Mouse (Mus musculus): ENCODE measurements around the gene Tfeb. TPM values are rescaled to one million over a fixed set of nuclear protein-coding genes. Genes with fewer than 3 reads are reported as not detected.

Gene Tfeb
- total and polyA plus RNA-seq, 3 experiments: 16.4 to 22.8 TPM; not detected in 1

DNA sequence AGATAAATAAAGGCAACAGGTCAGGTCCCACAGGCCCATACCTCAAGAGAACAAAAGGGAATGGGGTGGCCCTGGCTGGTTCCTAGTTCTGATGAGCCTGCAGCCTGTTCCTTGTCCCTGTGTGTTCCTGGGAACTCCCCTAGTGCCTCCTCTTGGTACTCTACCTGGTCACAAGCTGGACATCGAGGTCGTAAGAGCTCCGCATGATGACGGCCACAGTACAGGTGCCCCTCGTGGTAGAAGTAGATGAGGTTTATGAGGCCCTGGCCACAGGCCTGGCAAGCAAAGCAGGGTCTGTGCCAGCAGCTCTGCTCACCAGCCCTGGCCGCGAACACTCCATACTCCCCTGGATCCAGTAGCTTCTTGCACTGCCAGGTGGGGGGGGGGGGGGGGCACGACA is 46.9 kb upstream of the Tfeb start:
- no peak for DNase-seq (ENCODE audit: low read depth, low spot score)
- TF ChIP-seq MXI1 (IDR thresholded peaks at IDR 0.05; ENCODE audit: low read depth, low read length) (no peak), POLR2A (IDR thresholded peaks at IDR 0.05; ENCODE audit: control insufficient read depth in 1 of 2, insufficient read depth in 1 of 2, low read depth in 1 of 2, low read length in 2 of 2, poor library complexity in 1 of 2) (no peak), CHD1 (IDR thresholded peaks at IDR 0.05; ENCODE audit: low read depth, low read length) (no peak), GATA1 (IDR thresholded peaks at IDR 0.05; ENCODE audit: low read depth, low read length) (no peak), E2F4 (IDR thresholded peaks at IDR 0.05; ENCODE audit: borderline replicate concordance, low read depth, low read length) (no peak), ZKSCAN1 (IDR thresholded peaks at IDR 0.05; ENCODE audit: low read depth, low read length) (no peak), CHD2 (IDR thresholded peaks at IDR 0.05; ENCODE audit: low read length) (no peak), TCF12 (IDR thresholded peaks at IDR 0.05; ENCODE audit: low read depth, low read length) (no peak)
- Histone ChIP-seq H3K9ac (ENCODE audit: control insufficient read depth, low read depth, low read length, poor library complexity, severe bottlenecking) (no peak overlapping the region), H3K4me3 (ENCODE audit: control insufficient read depth in 1 of 2, insufficient read depth in 1 of 2, low read depth in 2 of 2, low read length in 2 of 2) (no peak overlapping the region), H3K4me1 (ENCODE audit: control insufficient read depth in 1 of 2, insufficient read depth in 2 of 2, low read length in 2 of 2) (peaks cover 0 to 10% of the 10 kb centered on the region in 2 experiments; a peak in 3 of 4 replicates), H3K27ac (ENCODE audit: control insufficient read depth, low read depth, low read length) (no peak overlapping the region), H3K9me3 (replicated peaks; ENCODE audit: insufficient read depth, low read length) (no peaks in the 10 kb centered on the region), H3K27me3 (ENCODE audit: control insufficient read depth in 1 of 2, insufficient read depth in 2 of 2, low read length in 2 of 2) (no peaks in the 10 kb centered on the region), H3K36me3 (ENCODE audit: control insufficient read depth in 1 of 2, insufficient read depth in 2 of 2, low read length in 2 of 2) (peaks cover 1 to 4% of the 10 kb centered on the region in 2 experiments), H3K79me2 (ENCODE audit: control insufficient read depth, insufficient read depth, low read length, poor library complexity) (peaks cover 15% of the 10 kb centered on the region)

DNA sequence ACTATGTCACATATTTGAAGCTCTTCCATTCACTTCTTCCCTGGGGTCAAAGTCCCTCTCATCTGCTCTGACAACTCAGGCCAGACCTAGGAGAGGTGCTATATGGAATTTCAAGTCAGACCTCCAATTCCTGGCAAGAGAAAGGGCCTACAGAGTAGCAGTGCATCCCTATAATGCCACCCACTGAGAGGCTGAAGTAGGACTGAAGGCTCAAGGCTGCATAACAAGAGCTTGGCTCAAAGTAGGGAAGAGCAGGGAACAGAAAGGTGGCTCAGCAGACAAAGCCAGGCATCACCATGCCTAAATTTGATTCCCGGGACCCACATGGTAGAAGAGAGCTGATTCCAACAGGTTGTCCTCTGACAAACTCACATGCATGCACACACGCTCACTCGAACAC is 45.2 kb upstream of the Tfeb start:
- DNase-seq (ENCODE audit: low read depth, low spot score): no peak
- peaks cover 0 to 5% of the 10 kb centered on the region in 2 experiments; a peak in 2 of 4 replicates for H3K36me3 ChIP-seq (ENCODE audit: control insufficient read depth in 1 of 2, insufficient read depth in 2 of 2, low read length in 2 of 2)
- H3K9me3 ChIP-seq (replicated peaks; ENCODE audit: insufficient read depth, low read length): no peaks in the 10 kb centered on the region
- H3K4me3 ChIP-seq (ENCODE audit: control insufficient read depth in 1 of 2, insufficient read depth in 1 of 2, low read depth in 2 of 2, low read length in 2 of 2): no peak overlapping the region
- H3K9ac ChIP-seq (ENCODE audit: control insufficient read depth, low read depth, low read length, poor library complexity, severe bottlenecking): no peak overlapping the region
- no peak overlapping the region for H3K27ac ChIP-seq (ENCODE audit: control insufficient read depth, low read depth, low read length)
- H3K4me1 ChIP-seq (ENCODE audit: control insufficient read depth in 1 of 2, insufficient read depth in 2 of 2, low read length in 2 of 2): peaks cover 0 to 15% of the 10 kb centered on the region in 2 experiments; a peak in 3 of 4 replicates
- peaks cover 11% of the 10 kb centered on the region for H3K79me2 ChIP-seq (ENCODE audit: control insufficient read depth, insufficient read depth, low read length, poor library complexity)
- no peaks in the 10 kb centered on the region for H3K27me3 ChIP-seq (ENCODE audit: control insufficient read depth in 1 of 2, insufficient read depth in 2 of 2, low read length in 2 of 2)
- TF ChIP-seq MEF2A (IDR thresholded peaks at IDR 0.05; ENCODE audit: extremely low read depth, insufficient replicate concordance, low read depth, low read length, poor library complexity, severe bottlenecking) (no peak), SMC3 (IDR thresholded peaks at IDR 0.05; ENCODE audit: low read depth, low read length) (no peak), ZMIZ1 (IDR thresholded peaks at IDR 0.05; ENCODE audit: low read depth, low read length) (no peak), MYC (IDR thresholded peaks at IDR 0.05; ENCODE audit: low read depth, low read length) (no peak), ETS1 (IDR thresholded peaks at IDR 0.05; ENCODE audit: low read depth, low read length) (no peak), MAFK (IDR thresholded peaks at IDR 0.05; ENCODE audit: borderline replicate concordance, low read depth, low read length) (no peak), HCFC1 (IDR thresholded peaks at IDR 0.05; ENCODE audit: low read depth, low read length) (no peak), CHD2 (IDR thresholded peaks at IDR 0.05; ENCODE audit: low read length) (no peak), USF1 (IDR thresholded peaks at IDR 0.05; ENCODE audit: low read depth, low read length) (no peak), GABPA (IDR thresholded peaks at IDR 0.05; ENCODE audit: low read depth, low read length) (no peak), NRF1 (IDR thresholded peaks at IDR 0.05; ENCODE audit: insufficient read depth, low read depth, low read length, poor library complexity, severe bottlenecking) (no peak), TCF12 (IDR thresholded peaks at IDR 0.05; ENCODE audit: low read depth, low read length) (no peak), ELF1 (IDR thresholded peaks at IDR 0.05; ENCODE audit: low read depth, low read length) (no peak), USF2 (IDR thresholded peaks at IDR 0.05; ENCODE audit: borderline replicate concordance in 1 of 2, insufficient read depth in 1 of 2, low read depth in 1 of 2, low read length in 2 of 2) (no peak), NELFE (IDR thresholded peaks at IDR 0.05; ENCODE audit: low read depth, low read length) (no peak), RAD21 (IDR thresholded peaks at IDR 0.05; ENCODE audit: low read depth, low read length) (no peak), CHD1 (IDR thresholded peaks at IDR 0.05; ENCODE audit: low read depth, low read length) (no peak), MAX (IDR thresholded peaks at IDR 0.05; ENCODE audit: low read length) (no peak), TAL1 (IDR thresholded peaks at IDR 0.05; ENCODE audit: low read length) (no peak), POLR2A (IDR thresholded peaks at IDR 0.05; ENCODE audit: control insufficient read depth in 1 of 2, insufficient read depth in 1 of 2, low read depth in 1 of 2, low read length in 2 of 2, poor library complexity in 1 of 2) (no peak)
